Mouse (Mus musculus): ENCODE measurements around the gene Ptgfr. TPM values are rescaled to one million over a fixed set of nuclear protein-coding genes. Genes with fewer than 3 reads are reported as not detected.

Gene Ptgfr
- polyA plus RNA-seq, 1 experiment from 2014 or later, result 2.8 TPM

- TF ChIP-seq CTCF (IDR thresholded peaks at IDR 0.05; ENCODE audit: low read depth), result no peak
- peaks cover 6% of the 10 kb centered on the region; the same call in 1 of the 2 replicates for H3K4me1 ChIP-seq (replicated peaks; ENCODE audit: insufficient read depth, low read length)
- H3K4me2 ChIP-seq (ENCODE audit: low read length), result no peak overlapping the region
- no peak overlapping the region for H3K27ac ChIP-seq
- no peak for ATAC-seq (replicated peaks; ENCODE audit: low FRiP score, low read depth)
- no peaks in the 10 kb centered on the region for H3K36me3 ChIP-seq (ENCODE audit: insufficient read depth, low read length)
- no peaks in the 10 kb centered on the region for H3K9me3 ChIP-seq (replicated peaks; ENCODE audit: low read length)
- DNase-seq (ENCODE audit: low spot score), result no peak
- H3K4me3 ChIP-seq (replicated peaks; ENCODE audit: low read depth, low read length), result no peak overlapping the region
- WGBS, result 84% methylated on average over 3 of the region's 3 CpGs
- no peaks in the 10 kb centered on the region for H3K27me3 ChIP-seq (ENCODE audit: insufficient read depth, low read length)
- H3K9ac ChIP-seq (ENCODE audit: low read depth, low read length), result no peak overlapping the region
Observed at GRCm38 (mm10) chr3:151835831-151836230, 1.6 kb downstream of the Ptgfr start.

- no peak for TF ChIP-seq CTCF (IDR thresholded peaks at IDR 0.05; ENCODE audit: low read depth)
- no peak for ATAC-seq (replicated peaks; ENCODE audit: low FRiP score, low read depth)
- peak; percentile 25 for DNase-seq (ENCODE audit: low spot score)
Observed at GRCm38 (mm10) chr3:151827950-151828610, 9.3 kb downstream of the Ptgfr start.

GRCm38 (mm10) chr3:151819811-151820210, 17.6 kb downstream of the Ptgfr start:
- Histone ChIP-seq H3K9ac (ENCODE audit: low read depth, low read length) (no peak overlapping the region), H3K27me3 (ENCODE audit: insufficient read depth, low read length) (no peaks in the 10 kb centered on the region), H3K4me2 (ENCODE audit: low read length) (no peak overlapping the region), H3K4me3 (replicated peaks; ENCODE audit: low read depth, low read length) (no peak overlapping the region), H3K9me3 (replicated peaks; ENCODE audit: low read length) (no peaks in the 10 kb centered on the region), H3K36me3 (ENCODE audit: insufficient read depth, low read length) (no peaks in the 10 kb centered on the region), H3K27ac (no peak overlapping the region), H3K4me1 (replicated peaks; ENCODE audit: insufficient read depth, low read length) (no peaks in the 10 kb centered on the region)
- TF ChIP-seq CTCF (IDR thresholded peaks at IDR 0.05; ENCODE audit: low read depth), result no peak
- DNase-seq (ENCODE audit: low spot score) (no peak), ATAC-seq (replicated peaks; ENCODE audit: low FRiP score, low read depth) (no peak)
- WGBS, result 82% methylated on average over 4 of the region's 4 CpGs

More at GRCm38 (mm10) chr3:151827950-151828610, 9.3 kb downstream of the Ptgfr start:
- no peak overlapping the region for H3K4me2 ChIP-seq (ENCODE audit: low read length)
- no peaks in the 10 kb centered on the region for H3K27me3 ChIP-seq (ENCODE audit: insufficient read depth, low read length)
- no peaks in the 10 kb centered on the region for H3K36me3 ChIP-seq (ENCODE audit: insufficient read depth, low read length)
- H3K4me1 ChIP-seq (replicated peaks; ENCODE audit: insufficient read depth, low read length), result no peaks in the 10 kb centered on the region
- no peak overlapping the region for H3K27ac ChIP-seq
- no peaks in the 10 kb centered on the region for H3K9me3 ChIP-seq (replicated peaks; ENCODE audit: low read length)
- 53% methylated on average over 11 of the region's 11 CpGs for WGBS
- H3K4me3 ChIP-seq (replicated peaks; ENCODE audit: low read depth, low read length), result no peak overlapping the region
- no peak overlapping the region for H3K9ac ChIP-seq (ENCODE audit: low read depth, low read length)

GRCm38 (mm10) chr3:151818265-151818664, 19.2 kb downstream of the Ptgfr start:
- no peak overlapping the region for H3K4me2 ChIP-seq (ENCODE audit: low read length)
- no peaks in the 10 kb centered on the region for H3K27me3 ChIP-seq (ENCODE audit: insufficient read depth, low read length)
- ATAC-seq (replicated peaks; ENCODE audit: low FRiP score, low read depth) (peak; percentile 40; the same call in 1 of the 2 replicates), DNase-seq (ENCODE audit: low spot score) (no peak)
- no peak overlapping the region for H3K27ac ChIP-seq
- no peaks in the 10 kb centered on the region for H3K4me1 ChIP-seq (replicated peaks; ENCODE audit: insufficient read depth, low read length)
- 85% methylated on average over 6 of the region's 6 CpGs for WGBS
- no peaks in the 10 kb centered on the region for H3K36me3 ChIP-seq (ENCODE audit: insufficient read depth, low read length)
- H3K9ac ChIP-seq (ENCODE audit: low read depth, low read length), result no peak overlapping the region
- H3K4me3 ChIP-seq (replicated peaks; ENCODE audit: low read depth, low read length), result no peak overlapping the region
- no peaks in the 10 kb centered on the region for H3K9me3 ChIP-seq (replicated peaks; ENCODE audit: low read length)
- TF ChIP-seq CTCF (IDR thresholded peaks at IDR 0.05; ENCODE audit: low read depth), result peak; percentile 54

GRCm38 (mm10) chr3:151808613-151809012, 28.8 kb downstream of the Ptgfr start:
- TF ChIP-seq CTCF (IDR thresholded peaks at IDR 0.05; ENCODE audit: low read depth), result no peak
- ATAC-seq (replicated peaks; ENCODE audit: low FRiP score, low read depth), result no peak
- WGBS, result 88% methylated on average over 2 of the region's 2 CpGs

GRCm38 (mm10) chr3:151788622-151789021, 48.8 kb downstream of the Ptgfr start:
- no peak overlapping the region for H3K27ac ChIP-seq
- whole genome bisulfite sequencing, result 79% methylated on average over 8 of the region's 8 CpGs

More at GRCm38 (mm10) chr3:151808613-151809012, 28.8 kb downstream of the Ptgfr start:
- DNase-seq (ENCODE audit: low spot score), result no peak
- no peak overlapping the region for H3K4me2 ChIP-seq (ENCODE audit: low read length)
- H3K27me3 ChIP-seq (ENCODE audit: insufficient read depth, low read length), result no peaks in the 10 kb centered on the region
- no peaks in the 10 kb centered on the region for H3K9me3 ChIP-seq (replicated peaks; ENCODE audit: low read length)
- no peak overlapping the region for H3K4me3 ChIP-seq (replicated peaks; ENCODE audit: low read depth, low read length)
- H3K4me1 ChIP-seq (replicated peaks; ENCODE audit: insufficient read depth, low read length), result no peaks in the 10 kb centered on the region
- H3K36me3 ChIP-seq (ENCODE audit: insufficient read depth, low read length), result no peaks in the 10 kb centered on the region
- H3K9ac ChIP-seq (ENCODE audit: low read depth, low read length), result no peak overlapping the region
- H3K27ac ChIP-seq, result no peak overlapping the region

More at GRCm38 (mm10) chr3:151788622-151789021, 48.8 kb downstream of the Ptgfr start:
- Histone ChIP-seq H3K27me3 (ENCODE audit: insufficient read depth, low read length) (no peaks in the 10 kb centered on the region), H3K4me2 (ENCODE audit: low read length) (no peak overlapping the region), H3K9ac (ENCODE audit: low read depth, low read length) (no peak overlapping the region), H3K36me3 (ENCODE audit: insufficient read depth, low read length) (no peaks in the 10 kb centered on the region), H3K4me3 (replicated peaks; ENCODE audit: low read depth, low read length) (no peak overlapping the region), H3K9me3 (replicated peaks; ENCODE audit: low read length) (no peaks in the 10 kb centered on the region), H3K4me1 (replicated peaks; ENCODE audit: insufficient read depth, low read length) (no peaks in the 10 kb centered on the region)
- no peak for TF ChIP-seq CTCF (IDR thresholded peaks at IDR 0.05; ENCODE audit: low read depth)
- DNase-seq (ENCODE audit: low spot score), result no peak
- no peak for ATAC-seq (replicated peaks; ENCODE audit: low FRiP score, low read depth)
